Mouse (Mus musculus) spleen, postnatal 36 days (tissue): ENCODE measurements at regions not wholly inside any gene's neighbourhood (a gene's known extent, or its start where the extent isn't known, plus 50 kb on each side); places are given as distances from the start of the nearest gene placed in this dataset.
"Not testable (repeated sequence)": the region's sequence is repeated elsewhere in the genome, so short reads cannot be mapped to it uniquely, and the experiment has no call there.

ENCODE experiments used
- DNase-seq, 2 experiments: peaks; one replicate each; pipeline ENCODE4 v3.0.0; 2022; ENCODE audit warnings: low spot score in 2 of 2, mixed read lengths in 1 of 2

DNA sequence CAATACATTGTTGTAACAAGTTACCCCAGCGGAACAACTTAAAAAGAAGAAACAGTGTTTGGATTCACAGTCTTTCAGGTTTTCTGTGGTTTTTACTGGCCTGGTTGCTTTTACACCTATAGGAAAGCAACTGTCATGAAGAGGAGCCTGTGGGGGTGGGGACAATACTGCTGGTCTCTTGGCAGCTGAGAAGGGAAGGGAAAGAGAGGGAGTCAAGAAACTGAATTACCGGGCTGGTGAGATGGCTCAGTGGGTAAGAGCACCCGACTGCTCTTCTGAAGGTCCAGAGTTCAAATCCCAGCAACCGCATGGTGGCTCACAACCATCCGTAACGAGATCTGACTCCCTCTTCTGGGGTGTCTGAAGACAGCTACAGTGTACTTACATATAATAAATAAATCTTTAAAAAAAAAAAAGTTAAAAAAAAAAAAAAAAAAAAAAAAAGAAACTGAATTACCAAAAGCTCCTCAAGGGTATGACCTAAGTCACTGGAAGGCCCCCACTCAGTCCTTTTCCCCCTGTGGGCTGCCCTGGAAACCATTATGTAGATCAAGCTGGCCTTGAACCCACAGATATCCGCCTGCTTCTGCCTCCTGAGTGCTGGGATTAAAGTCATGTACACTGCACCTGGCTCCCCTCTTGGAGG is 114.3 kb upstream of the Nebl start:
- DNase-seq, result not testable (repeated sequence)

DNA sequence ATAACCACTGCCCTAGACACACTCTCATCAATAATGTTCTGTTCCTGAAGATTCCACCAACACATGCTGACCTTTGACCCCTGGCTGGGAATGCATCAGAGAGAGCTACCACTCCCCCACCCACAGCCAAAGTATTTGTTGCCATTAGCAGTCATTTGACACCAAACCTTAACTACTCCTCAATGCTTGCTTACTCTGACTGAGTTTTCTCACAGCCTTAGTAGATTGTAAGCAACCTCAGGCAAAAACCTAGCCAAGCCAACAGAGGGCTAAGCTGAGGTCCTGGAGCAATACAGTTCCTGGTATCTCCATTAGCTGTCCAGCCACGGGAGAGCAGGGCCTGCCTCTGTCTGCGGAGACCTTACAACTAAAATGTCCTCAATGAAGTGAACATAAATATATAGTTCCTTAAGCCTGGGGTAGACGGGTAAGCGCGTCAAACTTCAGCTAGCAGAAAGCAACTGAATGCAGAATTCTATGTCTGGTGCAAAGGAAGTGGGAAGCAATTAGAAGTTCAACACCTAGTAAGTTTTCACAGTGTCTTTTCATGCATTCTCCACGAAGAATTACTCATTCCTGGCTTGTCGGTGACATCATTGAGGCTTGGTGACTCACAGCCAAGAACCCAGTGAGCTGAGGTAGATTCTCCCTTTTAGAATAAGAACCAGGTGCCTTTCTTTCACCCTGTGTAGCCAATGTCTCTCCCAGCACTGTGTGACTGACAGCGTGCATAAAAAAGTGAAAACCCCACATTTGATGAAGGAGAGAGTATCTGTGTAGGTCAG is 113.6 kb upstream of the Nebl start:
- no peak for DNase-seq

DNA sequence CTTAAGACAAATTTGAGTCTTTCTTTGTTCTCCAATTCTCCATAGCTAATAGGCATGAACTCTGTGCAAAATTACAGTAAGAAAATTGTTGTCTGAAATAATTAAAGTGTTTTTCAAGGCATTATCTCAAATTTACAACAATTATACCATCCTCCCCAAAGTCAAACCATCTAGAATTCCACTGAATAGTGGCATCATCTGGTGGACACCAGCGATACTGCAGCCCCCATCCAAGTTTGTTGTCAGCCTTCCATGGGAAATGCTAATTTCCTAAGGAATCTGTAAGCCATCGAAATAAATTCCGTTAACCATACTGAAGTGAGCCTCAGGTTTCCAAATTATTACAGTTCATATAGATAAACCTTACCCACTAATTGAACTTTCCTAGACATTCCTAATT is 110.7 kb upstream of the Nebl start:
- no peak for DNase-seq

DNA sequence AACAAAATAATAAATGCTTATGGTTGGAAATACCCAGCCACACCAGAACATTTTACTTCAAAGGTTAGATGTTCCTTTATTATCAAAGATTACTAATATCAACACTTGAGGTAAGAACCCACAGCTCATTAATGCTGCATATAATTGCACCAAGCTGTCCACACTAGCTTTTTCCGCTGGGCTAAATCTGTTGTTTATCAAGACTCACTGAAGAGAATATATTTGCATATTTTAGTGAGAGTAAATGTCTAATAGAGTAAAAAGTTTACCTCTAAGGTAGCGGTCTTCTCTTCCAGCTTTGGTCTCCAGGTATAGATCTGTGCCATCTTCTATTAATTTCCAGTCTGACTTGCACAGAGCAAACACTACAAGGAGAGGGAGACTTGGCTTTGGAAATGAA is 110.3 kb upstream of the Nebl start:
- DNase-seq, result no peak

DNA sequence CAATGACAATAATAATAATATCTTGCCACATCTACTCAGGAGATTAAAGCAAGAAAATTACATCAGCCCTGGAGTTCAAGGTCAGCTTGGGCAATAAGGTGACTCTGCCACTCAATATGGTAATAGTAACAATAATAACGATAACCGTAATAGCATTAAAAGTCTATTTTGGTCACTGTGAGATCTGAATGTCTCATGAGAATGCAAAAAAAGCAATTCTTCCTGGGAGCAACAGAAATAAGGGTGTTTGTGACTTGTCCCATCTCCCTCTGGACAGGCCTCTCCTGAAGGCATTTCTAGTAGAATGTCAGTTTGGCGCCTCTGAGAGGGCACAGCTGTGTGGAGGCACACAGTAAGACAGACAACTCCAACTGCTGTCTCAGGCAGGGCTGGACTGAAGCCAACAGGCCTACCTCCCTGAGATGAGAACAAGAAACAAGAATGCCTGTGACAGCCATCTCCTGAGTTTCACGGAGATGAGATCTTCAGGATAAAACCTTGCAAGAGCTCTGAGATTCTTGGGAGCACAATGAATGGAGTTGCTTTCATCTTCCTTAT is 109.8 kb upstream of the Nebl start:
- DNase-seq, result no peak

DNA sequence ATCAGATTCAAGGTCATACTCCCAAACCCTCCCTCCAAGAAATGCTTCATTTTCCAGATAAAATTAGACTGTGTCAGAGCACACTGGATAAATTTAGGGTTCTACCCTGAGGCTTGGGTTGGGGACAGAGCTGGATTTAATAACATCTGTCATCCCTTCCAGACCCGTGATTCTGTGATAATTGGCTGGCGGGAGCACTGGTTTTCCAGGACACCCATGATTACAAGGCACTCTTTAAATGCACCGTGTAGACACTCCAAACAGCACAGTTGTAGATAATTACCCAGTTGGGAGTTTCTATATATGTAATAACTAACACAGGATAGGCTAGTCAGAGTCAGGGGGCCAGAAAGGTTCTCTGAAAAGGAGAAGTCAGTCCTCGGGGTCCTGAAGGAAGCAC is 108.4 kb upstream of the Nebl start:
- no peak for DNase-seq

DNA sequence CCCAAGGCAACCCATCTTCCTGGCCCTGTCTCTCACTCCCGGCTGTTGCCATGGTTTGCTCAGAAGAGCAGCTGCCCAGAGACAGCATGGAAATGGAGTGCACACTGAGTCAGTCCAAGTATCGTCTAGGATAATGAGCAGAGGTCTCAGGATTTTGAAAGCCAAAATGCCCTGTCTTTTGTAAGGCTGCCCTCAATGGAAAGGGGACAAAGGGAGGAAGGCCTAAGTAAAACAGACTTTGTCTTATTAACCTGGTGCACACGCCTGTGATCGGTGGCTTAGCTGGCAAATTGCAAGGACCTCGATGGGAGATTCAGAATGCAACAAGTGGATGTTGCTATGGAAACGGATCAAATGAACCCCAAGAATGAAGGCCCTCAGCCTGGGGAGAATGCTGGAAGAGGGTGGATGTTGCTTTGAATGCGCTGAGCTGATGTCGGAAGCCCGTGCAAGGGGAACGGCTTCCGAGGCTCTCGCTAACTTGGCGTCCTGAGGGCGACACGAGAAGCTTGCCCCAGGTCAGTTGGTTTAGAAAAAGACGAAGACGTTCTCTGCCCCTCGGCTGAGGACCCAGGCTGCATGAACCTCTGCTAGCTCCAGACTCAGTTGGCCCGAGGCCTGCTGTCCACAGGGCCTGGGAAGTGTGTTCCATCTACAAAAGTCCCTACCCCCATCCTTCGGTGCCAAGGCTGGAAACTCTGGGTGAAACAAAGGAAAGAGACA is 107.8 kb upstream of the Nebl start:
- DNase-seq, result no peak

DNA sequence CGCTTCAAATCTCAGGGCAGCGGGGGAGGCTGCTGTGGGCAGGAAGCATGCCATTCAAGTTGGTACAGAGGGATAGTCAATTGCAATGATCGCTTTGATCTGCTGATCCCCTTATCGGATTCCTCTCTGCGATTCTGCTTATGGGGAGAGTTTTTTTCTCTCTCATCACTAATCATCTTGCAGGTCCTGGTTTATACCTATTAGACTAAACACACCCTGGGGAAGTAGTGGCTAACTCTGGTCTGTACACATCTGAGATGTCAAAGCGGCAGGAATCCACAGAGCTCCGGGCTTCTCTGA is 107.1 kb upstream of the Nebl start:
- no peak for DNase-seq

DNA sequence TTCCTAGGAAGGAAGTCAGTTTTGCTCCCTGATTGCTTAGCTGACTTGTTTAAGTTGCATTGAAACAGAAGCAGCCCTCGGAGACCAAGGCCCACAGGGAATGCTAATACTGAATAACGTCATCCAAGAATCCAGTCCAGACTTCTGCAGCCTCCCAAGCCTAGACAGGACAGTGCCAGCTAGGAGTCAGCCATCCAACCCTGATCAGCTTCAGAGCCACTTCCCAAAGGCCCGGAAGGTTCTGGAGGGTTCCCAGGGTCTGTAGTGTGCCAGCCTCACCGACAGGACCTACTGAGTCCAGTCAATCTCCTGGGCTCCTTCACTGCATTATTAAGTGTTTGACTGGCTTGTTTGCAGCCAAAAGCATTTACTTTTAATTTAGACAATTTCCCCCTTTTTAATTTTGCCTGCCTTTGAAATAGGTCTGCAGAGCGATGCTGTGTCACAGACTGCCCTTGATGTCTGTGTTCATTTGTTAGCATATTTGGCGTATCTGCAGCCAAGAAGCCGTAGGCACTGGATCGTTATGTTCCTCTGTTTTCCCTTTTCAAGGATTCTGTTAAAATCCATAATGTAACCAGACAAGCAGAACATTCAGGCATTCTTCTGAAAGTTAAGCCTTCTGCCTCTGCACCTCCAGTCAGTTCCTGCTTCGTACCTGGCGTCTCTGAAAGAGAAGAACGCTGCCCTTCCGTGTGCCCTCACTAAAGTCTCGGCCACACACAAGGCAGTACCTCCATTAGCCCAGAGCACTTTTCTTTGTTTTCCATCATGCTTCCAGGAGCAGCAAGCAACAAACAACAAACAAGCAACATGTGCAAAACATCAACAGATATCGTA is 106.5 kb upstream of the Nebl start:
- DNase-seq, result no peak

DNA sequence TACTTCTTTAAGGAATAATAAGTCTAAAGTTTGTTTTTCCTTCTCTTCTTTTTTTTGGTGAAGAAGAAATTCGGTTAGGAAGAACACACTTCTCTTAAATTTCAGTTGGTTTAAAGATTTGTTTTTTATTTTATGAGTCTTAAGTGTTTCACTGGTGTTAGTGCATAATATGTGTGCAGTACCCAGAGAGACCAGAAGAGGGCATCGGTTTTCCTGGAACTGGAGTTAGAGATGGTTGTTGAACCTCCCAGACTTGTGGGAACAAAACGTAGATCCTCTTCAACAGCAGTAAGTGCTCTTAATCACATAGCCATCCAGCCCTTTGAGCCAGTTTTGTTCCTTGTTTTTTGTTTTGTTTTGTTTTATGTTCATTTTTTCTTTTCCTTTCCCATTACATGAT is 101.5 kb upstream of the Nebl start:
- no peak for DNase-seq

DNA sequence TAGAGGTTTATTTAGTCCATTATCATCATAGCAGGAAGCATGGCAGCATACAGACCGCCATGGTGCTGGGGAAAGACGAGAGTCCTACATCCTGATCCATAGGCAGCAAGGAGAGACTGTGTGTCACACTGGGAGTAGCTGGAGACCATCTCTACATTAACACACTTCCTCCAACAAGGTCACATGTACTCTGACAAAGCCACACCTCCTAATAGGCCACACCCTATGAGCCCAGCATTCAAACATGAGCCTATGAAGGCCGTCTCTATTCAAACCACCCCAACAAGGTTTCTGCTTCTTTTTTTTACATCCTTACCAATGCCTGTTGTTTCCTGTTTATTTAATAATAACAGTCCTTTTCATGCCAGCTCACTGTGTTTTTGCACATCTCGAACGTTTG is 99.0 kb upstream of the Nebl start:
- DNase-seq, result no peak

DNA sequence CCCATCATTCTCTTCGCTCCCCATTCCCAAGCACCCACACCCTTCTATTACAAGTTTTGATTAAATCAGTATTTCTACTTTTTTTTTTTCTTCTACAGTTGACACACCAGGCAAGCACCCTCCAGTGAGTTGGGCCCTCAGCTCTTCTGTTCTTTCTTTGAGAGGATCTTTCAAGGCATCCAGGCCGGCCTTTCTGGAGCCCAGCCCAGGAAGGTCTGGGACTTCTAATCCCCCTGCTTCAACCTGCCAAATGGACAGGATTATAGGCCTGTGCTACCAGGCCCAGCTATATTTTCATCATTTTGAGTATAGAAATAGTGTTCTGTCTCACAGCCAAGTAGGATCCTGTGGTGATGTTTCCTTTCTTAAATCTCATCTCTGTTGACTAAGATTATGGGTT is 94.0 kb upstream of the Nebl start:
- no peak for DNase-seq

DNA sequence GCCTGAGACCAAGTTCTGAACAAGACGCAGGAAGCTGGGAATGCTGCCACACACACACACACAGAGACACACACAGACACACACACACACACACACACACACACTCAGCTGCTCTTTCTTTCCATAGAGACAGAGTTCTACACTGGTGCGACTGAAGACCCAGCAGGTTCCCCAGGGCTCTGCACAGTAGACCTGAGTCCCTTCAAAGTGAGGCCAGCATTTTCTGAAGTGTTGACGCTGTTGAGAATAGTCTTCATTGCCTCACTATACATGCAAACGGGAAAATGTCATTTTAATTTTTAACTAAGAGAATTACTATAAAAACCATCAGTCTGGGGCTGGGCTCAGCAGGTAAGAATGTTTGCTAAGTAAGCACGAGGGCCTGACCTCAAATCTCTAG is 92.9 kb upstream of the Nebl start:
- DNase-seq, result no peak

DNA sequence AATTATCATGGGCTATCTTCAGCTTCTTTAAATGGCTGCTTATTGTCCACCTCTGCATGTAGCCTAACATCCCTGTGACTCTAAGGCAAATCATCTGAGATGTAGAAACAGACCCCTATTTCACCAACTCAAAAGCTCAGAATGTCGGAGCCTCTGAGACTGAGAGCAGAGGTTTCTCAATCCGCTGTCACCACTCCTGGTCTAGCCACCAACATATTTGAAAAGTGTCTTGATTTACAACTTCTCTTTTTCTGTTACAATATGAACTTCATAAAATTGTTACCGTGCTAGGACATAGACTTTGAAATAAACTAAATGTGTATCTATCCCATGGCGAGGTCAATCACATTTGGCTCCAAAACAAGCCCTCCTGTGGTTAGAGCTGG is 91.3 kb upstream of the Nebl start:
- no peak for DNase-seq

DNA sequence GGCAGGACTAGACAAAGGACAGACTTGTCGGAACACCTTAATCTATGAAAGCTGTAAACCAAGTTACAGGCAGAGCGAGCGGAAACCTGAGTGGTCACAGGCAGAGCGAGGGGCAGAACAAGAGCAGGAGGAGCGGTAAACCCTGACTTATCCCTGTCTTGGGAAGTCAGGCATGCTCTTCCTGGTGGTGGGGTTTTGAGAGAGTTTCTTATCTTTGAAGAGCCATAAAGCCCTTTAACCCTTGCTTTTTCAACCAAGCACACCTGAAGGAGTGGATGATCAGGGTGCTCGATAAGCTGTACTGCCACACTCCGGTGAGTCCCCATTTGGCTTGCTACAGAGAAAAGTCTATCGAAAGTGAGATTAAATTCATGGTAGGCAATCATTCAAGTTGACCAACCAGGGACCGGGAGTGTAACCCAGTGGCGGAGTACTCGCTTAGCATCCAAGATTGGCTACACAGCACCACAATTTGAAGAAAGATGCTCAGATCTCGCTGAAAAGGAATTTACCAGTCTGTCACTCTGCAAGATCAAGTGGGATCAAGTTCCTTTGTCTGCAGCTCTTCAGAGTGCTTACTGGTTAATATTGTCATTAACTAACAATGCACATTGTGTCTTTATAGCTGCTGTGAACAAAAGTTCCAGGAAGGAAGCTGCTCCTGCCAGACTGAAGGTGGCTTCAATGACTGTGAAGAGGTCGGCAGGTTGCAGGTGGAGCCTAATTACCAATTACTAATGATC is 90.8 kb upstream of the Nebl start:
- no peak for DNase-seq

DNA sequence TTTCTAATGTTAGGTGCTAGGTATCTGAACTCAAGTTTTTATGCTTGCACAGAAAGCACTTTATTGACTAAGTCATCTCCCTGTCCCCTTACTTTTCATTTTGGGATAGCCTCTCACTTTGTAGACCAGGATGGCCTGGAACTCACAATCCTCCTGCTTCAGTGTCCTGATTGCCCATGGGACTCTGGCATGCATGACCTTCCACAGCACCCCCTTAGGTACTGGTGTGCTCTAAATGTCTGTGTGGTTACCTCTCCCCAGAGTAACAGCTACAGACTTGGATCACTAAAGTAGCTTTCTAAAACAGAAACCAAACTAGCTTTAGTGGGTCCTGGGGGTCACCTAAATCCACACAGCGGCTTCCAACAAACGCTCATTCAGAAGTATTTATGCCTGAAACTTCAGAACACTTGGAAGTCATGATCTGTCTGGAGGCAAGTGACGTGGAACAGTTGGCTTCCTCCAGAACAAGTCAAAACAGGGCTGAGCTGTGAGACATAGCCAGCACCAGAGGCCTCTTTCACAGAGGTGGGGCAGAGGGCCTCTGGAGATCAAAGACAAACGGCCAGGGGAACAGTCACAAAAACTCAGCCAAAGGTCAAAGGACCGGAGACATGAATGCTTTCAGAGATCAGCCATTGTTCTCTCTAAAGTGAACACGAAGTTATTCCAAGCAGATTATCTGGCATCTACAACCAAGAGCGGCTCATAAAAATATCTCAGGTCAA is 80.8 kb upstream of the Nebl start:
- DNase-seq, result no peak
